In genomic region chr5:118276711-118277110, GRCm38 (mm10) we compare ENCODE assay signal across 17 mouse cellular contexts. TPM values are rescaled to one million over a fixed set of nuclear protein-coding genes. Genes with fewer than 3 reads are reported as not detected.
A peak's percentile ranks its signal among the peaks of the same experiment; 100 is the strongest.
DNase-seq lines count a peak whose midpoint lies in the region; ATAC-seq lines count a peak whose summit lies in the region.
"Had no signal": no experiment of that assay in that cellular context is flagged by ENCODE, and none has a peak within 500 bp of the region (broad histone marks: within the 10 kb centered on the region; RNA-seq: fewer than 3 reads in every experiment).

No protein-coding gene starts in this region.

- no peak overlapping the region for H3K27ac ChIP-seq in kidney, embryonic 16.5 days (ENCODE audit: low read length)
- peak overlapping the region; percentile 66 for H3K27ac ChIP-seq in forebrain, embryonic 13.5 days
- H3K27ac ChIP-seq in limb, embryonic 11.5 days (replicated peaks; ENCODE audit: low read depth, low read length), result no peak overlapping the region
- H3K27ac ChIP-seq: embryonic facial prominence, embryonic 12.5 days; gastrocnemius, adult 2 months; heart, adult 2 months; liver, embryonic 12.5 days; lung, embryonic 15.5 days had no signal

- no peak overlapping the region for H3K4me3 ChIP-seq in kidney, embryonic 16.5 days (ENCODE audit: low read length)
- H3K4me3 ChIP-seq in forebrain, embryonic 13.5 days, result no peak overlapping the region
- no peak overlapping the region for H3K4me3 ChIP-seq in limb, embryonic 11.5 days (ENCODE audit: low read depth, low read length)
- H3K4me3 ChIP-seq: embryonic facial prominence, embryonic 12.5 days; gastrocnemius, adult 2 months; heart, adult 2 months; liver, embryonic 12.5 days; lung, embryonic 15.5 days had no signal

- H3K4me2 ChIP-seq in kidney, embryonic 16.5 days (replicated peaks; ENCODE audit: low read depth, low read length), result no peak overlapping the region
- H3K4me2 ChIP-seq in forebrain, embryonic 13.5 days, result 0 out of 2 replicates have a peak overlapping the region, but pooled peaks have one; percentile 46
- H3K4me2 ChIP-seq in limb, embryonic 11.5 days (ENCODE audit: low read depth, severe bottlenecking), result no peak overlapping the region
- H3K4me2 ChIP-seq: embryonic facial prominence, embryonic 12.5 days; liver, embryonic 12.5 days; lung, embryonic 15.5 days had no signal

- 0 out of 2 replicates have a peak, but pooled peaks cover 1% of the 10 kb centered on the region for H3K9me3 ChIP-seq in kidney, embryonic 16.5 days (ENCODE audit: low read length)
- no peaks in the 10 kb centered on the region for H3K9me3 ChIP-seq in forebrain, embryonic 13.5 days (replicated peaks)
- H3K9me3 ChIP-seq in limb, embryonic 11.5 days (ENCODE audit: control insufficient read depth, low read length), result no peaks in the 10 kb centered on the region
- H3K9me3 ChIP-seq: embryonic facial prominence, embryonic 12.5 days; lung, embryonic 15.5 days had no signal

- H3K36me3 ChIP-seq in kidney, embryonic 16.5 days (ENCODE audit: insufficient read depth, low read length), result no peaks in the 10 kb centered on the region
- no peaks in the 10 kb centered on the region for H3K36me3 ChIP-seq in forebrain, embryonic 13.5 days (ENCODE audit: poor library complexity, severe bottlenecking)
- H3K36me3 ChIP-seq in limb, embryonic 11.5 days (ENCODE audit: control insufficient read depth, insufficient read depth, low read length), result no peaks in the 10 kb centered on the region
- H3K36me3 ChIP-seq: embryonic facial prominence, embryonic 12.5 days; G1E; liver, embryonic 12.5 days; lung, embryonic 15.5 days had no signal

- H3K9ac ChIP-seq in kidney, embryonic 16.5 days (replicated peaks; ENCODE audit: low read length), result no peak overlapping the region
- H3K9ac ChIP-seq in forebrain, embryonic 13.5 days, result 0 out of 2 replicates have a peak overlapping the region, but pooled peaks have one; percentile 16
- H3K9ac ChIP-seq in limb, embryonic 11.5 days (ENCODE audit: low read length), result no peak overlapping the region
- H3K9ac ChIP-seq: embryonic facial prominence, embryonic 12.5 days; liver, embryonic 12.5 days; lung, embryonic 15.5 days had no signal

- 16% methylated on average over 8 of the region's 8 CpGs for WGBS in kidney, embryonic 16.5 days
- 16% methylated on average over 8 of the region's 8 CpGs for WGBS in forebrain, embryonic 13.5 days
- 20% methylated on average over 8 of the region's 8 CpGs for WGBS in limb, embryonic 11.5 days

- no peak for DNase-seq in kidney, adult 9 months
- DNase-seq in NIH3T3 (ENCODE audit: low read depth), result peak; percentile 34
- DNase-seq in limb, embryonic 11.5 days (ENCODE audit: low spot score), result peak; percentile 62
- no peak for DNase-seq in lung, postnatal 10 days
- no peak for DNase-seq in thymus, postnatal 4 days
- no peak for DNase-seq in yolk sac, embryonic 10.5 days (ENCODE audit: low spot score)
- DNase-seq: cerebellum, postnatal 14 days; gastrocnemius, adult 2 months; heart, adult 2 months; kidney, postnatal 14 days; thymus, adult 18-20 months had no signal

- ATAC-seq in kidney, embryonic 16.5 days (ENCODE audit: low FRiP score, low TSS enrichment), result 0 out of 2 replicates have a peak, but pooled peaks have one; percentile 60
- no peak for ATAC-seq in forebrain, embryonic 13.5 days
- no peak for ATAC-seq in limb, embryonic 11.5 days (ENCODE audit: insufficient number of reproducible peaks, low FRiP score, low TSS enrichment, low read depth)
- ATAC-seq: liver, embryonic 12.5 days had no signal

- H3K4me1 ChIP-seq in kidney, embryonic 16.5 days (ENCODE audit: insufficient read depth, low read length), result peaks cover 7% of the 10 kb centered on the region
- peaks cover 56% of the 10 kb centered on the region for H3K4me1 ChIP-seq in forebrain, embryonic 13.5 days
- peaks cover 9% of the 10 kb centered on the region for H3K4me1 ChIP-seq in limb, embryonic 11.5 days (ENCODE audit: control insufficient read depth, insufficient read depth, low read length)
- H3K4me1 ChIP-seq: liver, embryonic 12.5 days had no signal

- peaks cover 50% of the 10 kb centered on the region for H3K27me3 ChIP-seq in kidney, embryonic 16.5 days (ENCODE audit: insufficient read depth, low read length)
- no peaks in the 10 kb centered on the region for H3K27me3 ChIP-seq in forebrain, embryonic 13.5 days
- H3K27me3 ChIP-seq in limb, embryonic 11.5 days (ENCODE audit: control insufficient read depth, insufficient read depth, low read length), result no peaks in the 10 kb centered on the region

RNA-seq across cellular contexts. Expression of gene 2410131K14Rik, which starts 31.7 kb away (rescaled TPM):
- polyA plus RNA-seq in kidney, embryonic 16.5 days (2015; fragmentation: Nextera tagmentation; extraction: Ambion mirVana), result 10.6 and 10.7 TPM in 2 replicates
- 14.0 and 15.5 TPM in 2 replicates for polyA plus RNA-seq in forebrain, embryonic 13.5 days (2015; fragmentation: Nextera tagmentation; extraction: Ambion mirVana)
- polyA plus RNA-seq in limb, embryonic 11.5 days (2014; fragmentation: Nextera tagmentation; extraction: Ambion mirVana), result 12.5 and 13.8 TPM in 2 replicates

RNA-seq across cellular contexts. Expression of gene Rnft2, which starts 31.8 kb away (rescaled TPM):
- polyA plus RNA-seq in kidney, embryonic 16.5 days (2015; fragmentation: Nextera tagmentation; extraction: Ambion mirVana), result 2.8 and 3.3 TPM in 2 replicates
- polyA plus RNA-seq in forebrain, embryonic 13.5 days (2015; fragmentation: Nextera tagmentation; extraction: Ambion mirVana), result 7.0 and 9.0 TPM in 2 replicates
- polyA plus RNA-seq in limb, embryonic 11.5 days (2014; fragmentation: Nextera tagmentation; extraction: Ambion mirVana), result 4.0 and 5.3 TPM in 2 replicates

Comparison
In these comparisons a context has a peak if more than half of its experiments do, and no peak if none do; other contexts are left out.
1. DNase-seq: peak in NIH3T3 (single experiment) and limb, embryonic 11.5 days (single experiment); none in kidney, adult 9 months (single experiment), lung, postnatal 10 days (single experiment), thymus, postnatal 4 days (single experiment) and yolk sac, embryonic 10.5 days (single experiment).